Mouse (Mus musculus) kidney, adult 2 months (tissue): ENCODE measurements around the gene Sp9.

Source experiments
- CTCF ChIP-seq: fragments of 200-500 bp; conservative IDR thresholded peaks from 2 replicates; pipeline ENCODE4 v1.5.1; 2011; ENCODE audit warnings: low read depth, mild to moderate bottlenecking, control low read depth, low read length, moderate library complexity, mixed read lengths; ENCODE audit not compliant: insufficient read depth, insufficient read length
- POLR2A ChIP-seq: fragments of 200-500 bp; IDR thresholded peaks from one replicate; pipeline ENCODE4 v1.6.1; 2011; ENCODE audit warnings: low read depth, low read length, control low read depth

DNA sequence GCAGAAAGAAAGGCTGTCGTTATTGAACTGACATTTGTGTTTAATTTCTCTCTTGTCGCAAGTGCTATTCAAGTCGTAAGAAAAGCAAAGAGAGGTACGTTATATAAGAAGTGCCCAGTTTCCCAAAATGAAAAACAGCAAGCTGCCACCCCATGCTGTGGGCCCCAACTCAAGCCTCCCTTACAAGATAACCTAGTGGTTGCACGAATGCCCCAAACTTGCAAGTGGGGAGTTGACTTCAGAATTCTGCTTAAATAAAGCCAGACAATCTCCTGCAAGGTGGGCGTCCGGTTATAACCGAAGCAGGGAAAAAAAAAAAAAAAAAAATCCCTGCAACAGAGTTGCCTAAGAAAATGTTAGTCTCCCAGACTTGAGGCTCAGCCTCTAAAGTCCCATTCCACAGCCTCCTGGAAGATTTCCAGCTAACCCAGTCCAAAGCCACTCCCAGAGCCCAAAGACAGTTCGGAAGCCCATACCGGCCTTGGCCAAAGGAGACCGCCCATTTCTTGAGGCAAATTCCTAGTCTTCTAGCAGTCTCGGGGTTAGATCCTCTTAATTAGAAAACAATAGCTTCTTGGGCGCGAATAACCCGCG is 8.5 kb upstream of the Sp9 start:
- TF ChIP-seq POLR2A = no peak
- TF ChIP-seq CTCF = no peak
